ENCODE assay signal across 8 mouse cellular contexts in genomic region chr13:30985598-30986466, GRCm38 (mm10). TPM values are rescaled to one million over a fixed set of nuclear protein-coding genes. Genes with fewer than 3 reads are reported as not detected.
A peak's percentile ranks its signal among the peaks of the same experiment; 100 is the strongest.
DNase-seq lines count a peak whose midpoint lies in the region; ATAC-seq lines count a peak whose summit lies in the region.

No protein-coding gene starts in this region.

- no peaks in the 10 kb centered on the region for H3K9me3 ChIP-seq in forebrain, embryonic 13.5 days (replicated peaks)
- H3K9me3 ChIP-seq in lung, embryonic 16.5 days (ENCODE audit: control insufficient read depth, low read length) = no peaks in the 10 kb centered on the region

- peak; percentile 90 for ATAC-seq in cerebellum, adult (ENCODE audit: insufficient number of reproducible peaks, low FRiP score, low TSS enrichment)
- peak; percentile 86 for ATAC-seq in forebrain, embryonic 13.5 days
- peak; percentile 87 for ATAC-seq in lung, embryonic 16.5 days (ENCODE audit: low read depth)

- no peaks in the 10 kb centered on the region for H3K36me3 ChIP-seq in forebrain, embryonic 13.5 days (ENCODE audit: poor library complexity, severe bottlenecking)
- H3K36me3 ChIP-seq in lung, embryonic 16.5 days (ENCODE audit: control insufficient read depth, insufficient read depth, low read length) = no peaks in the 10 kb centered on the region

- intact Hi-C loops in heart, postnatal 36 days (cut with DNase I) = loop anchor here (10.0 kb wide), 2 partner anchors 321 to 441 kb away; partner anchors contain the start of gene Uqcrfs1

- H3K27me3 ChIP-seq in forebrain, embryonic 13.5 days = peaks cover 22% of the 10 kb centered on the region
- H3K27me3 ChIP-seq in lung, embryonic 16.5 days (ENCODE audit: control insufficient read depth, insufficient read depth, low read depth, low read length) = no peaks in the 10 kb centered on the region; the same call in none of the 2 replicates

- H3K9ac ChIP-seq in forebrain, embryonic 13.5 days = peak overlapping the region; percentile 58
- peak overlapping the region; percentile 68 for H3K9ac ChIP-seq in lung, embryonic 16.5 days (ENCODE audit: low read length)

- peaks cover 8% of the 10 kb centered on the region for H3K4me1 ChIP-seq in forebrain, embryonic 13.5 days
- peaks cover 13% of the 10 kb centered on the region for H3K4me1 ChIP-seq in lung, embryonic 16.5 days (replicated peaks; ENCODE audit: control insufficient read depth, insufficient read depth, low read length)

- H3K27ac ChIP-seq in forebrain, embryonic 13.5 days = no peak overlapping the region
- peak overlapping the region; percentile 93 for H3K27ac ChIP-seq in lung, embryonic 16.5 days (ENCODE audit: low read length)

- 19% methylated on average over 27 of the region's 27 CpGs for WGBS in forebrain, embryonic 13.5 days
- 10% methylated on average over 27 of the region's 27 CpGs for WGBS in lung, embryonic 16.5 days

- DNase-seq in Muller cell, postnatal 12 days (ENCODE audit: inconsistent ontology term) = peak; percentile 71
- DNase-seq in heart, postnatal 36 days = peak; percentile 62 to 65
- DNase-seq in kidney, postnatal 36 days = peak; percentile 27 to 64
- peak; percentile 63 for DNase-seq in retina, embryonic 14.5 days (ENCODE audit: low spot score)
- no peak for DNase-seq in spleen, adult 12 weeks (ENCODE audit: low spot score)

- H3K4me3 ChIP-seq in forebrain, embryonic 13.5 days = peak overlapping the region; percentile 33
- peak overlapping the region; percentile 46 for H3K4me3 ChIP-seq in lung, embryonic 16.5 days (ENCODE audit: low read length)

- peak overlapping the region; percentile 67 for H3K4me2 ChIP-seq in forebrain, embryonic 13.5 days
- peak overlapping the region; percentile 69 for H3K4me2 ChIP-seq in lung, embryonic 16.5 days (ENCODE audit: low read depth, low read length)

RNA-seq across cellular contexts. Expression of gene Gm5447, which starts 11.8 kb away (rescaled TPM):
- 0.12 TPM in 1 of 2 replicates, not detected in the other for polyA plus RNA-seq in forebrain, embryonic 13.5 days (2015; fragmentation: Nextera tagmentation; extraction: Ambion mirVana)
- not detected for total RNA-seq in heart, postnatal 36 days (2021)
- polyA plus RNA-seq in lung, embryonic 16.5 days (2015; fragmentation: Nextera tagmentation; extraction: Ambion mirVana) = 0.11 and 0.21 TPM in 2 replicates

RNA-seq across cellular contexts. Expression of gene Exoc2, which starts 11.9 kb away (rescaled TPM):
- polyA plus RNA-seq in forebrain, embryonic 13.5 days (2015; fragmentation: Nextera tagmentation; extraction: Ambion mirVana) = 40.8 and 45.7 TPM in 2 replicates
- total RNA-seq in heart, postnatal 36 days (2021) = 10 to 100 TPM; 14.4 to 16.5 TPM
- polyA plus RNA-seq in lung, embryonic 16.5 days (2015; fragmentation: Nextera tagmentation; extraction: Ambion mirVana) = 34.8 and 37.1 TPM in 2 replicates

RNA-seq across cellular contexts. Expression of gene Hus1b, which starts 38.3 kb away (rescaled TPM):
- polyA plus RNA-seq in forebrain, embryonic 13.5 days (2015; fragmentation: Nextera tagmentation; extraction: Ambion mirVana) = not detected in 2 replicates
- under 1 TPM in 1 of 2 experiments, not detected in 1; 0.25 TPM for total RNA-seq in heart, postnatal 36 days (2021)
- polyA plus RNA-seq in lung, embryonic 16.5 days (2015; fragmentation: Nextera tagmentation; extraction: Ambion mirVana) = not detected in 2 replicates
